Mouse (Mus musculus) heart, postnatal 0 days (tissue): ENCODE measurements around the gene 1700069L16Rik. TPM values are rescaled to one million over a fixed set of nuclear protein-coding genes. Genes with fewer than 3 reads are reported as not detected.

Experiments used
- ATAC-seq: fragments of 200-750 bp; cut with Nextera tagmentation; 2 replicates; pipeline ENCODE4 v1.8.0; 2017; ENCODE audit warnings: low read depth, moderate number of reproducible peaks, moderate library complexity; ENCODE audit not compliant: insufficient read depth
- DNase-seq: peaks from one replicate; pipeline ENCODE4 v3.0.0-alpha.2; 2016; ENCODE audit warnings: low spot score
- H3K27ac ChIP-seq: fragments of 300-500 bp; sonication (generic); 2 replicates; pipeline ENCODE4 v1.5.1; 2014; ENCODE audit warnings: low read depth, mild to moderate bottlenecking
- H3K27me3 ChIP-seq: fragments of 300-500 bp; sonication (generic); 2 replicates; pipeline ENCODE4 v1.6.1; 2014; ENCODE audit warnings: low read length, mixed read lengths; ENCODE audit not compliant: control insufficient read depth, insufficient read depth
- H3K36me3 ChIP-seq: fragments of 300-500 bp; sonication (generic); replicated peaks from 2 replicates; pipeline ENCODE4 v1.6.1; 2014; ENCODE audit warnings: low read length, mixed read lengths; ENCODE audit not compliant: control insufficient read depth, insufficient read depth
- H3K4me1 ChIP-seq: fragments of 300-500 bp; sonication (generic); 2 replicates; pipeline ENCODE4 v1.6.1; 2014; ENCODE audit warnings: antibody characterized with exemption; ENCODE audit not compliant: control insufficient read depth, insufficient read depth
- H3K4me2 ChIP-seq: fragments of 300-500 bp; sonication (generic); 2 replicates; pipeline ENCODE4 v1.6.1; 2014; ENCODE audit warnings: low read depth, mild to moderate bottlenecking, low read length, moderate library complexity
- H3K4me3 ChIP-seq: fragments of 300-500 bp; sonication (generic); 2 replicates; pipeline ENCODE4 v1.5.1; 2014; ENCODE audit warnings: low read depth, low read length
- H3K9ac ChIP-seq: fragments of 300-500 bp; sonication (generic); replicated peaks from 2 replicates; pipeline ENCODE4 v1.6.1; 2014; ENCODE audit warnings: low read depth, low read length, mixed read lengths
- H3K9me3 ChIP-seq: fragments of 300-500 bp; sonication (generic); replicated peaks from 2 replicates; pipeline ENCODE4 v1.6.1; 2016; ENCODE audit warnings: low read length; ENCODE audit not compliant: control insufficient read depth
- CTCF ChIP-seq: IDR thresholded peaks from 2 replicates; pipeline ENCODE4 v1.5.1; 2016; ENCODE audit warnings: antibody characterized with exemption, control low read depth, low read depth
- EP300 ChIP-seq: IDR thresholded peaks from 2 replicates; pipeline ENCODE4 v1.6.1; 2016; ENCODE audit warnings: antibody characterized with exemption, low read depth
- WGBS: fragments of 180-500 bp; shearing (Covaris S2); extraction: QIAGEN DNeasy Blood & Tissue Kit; methylation state at CpG from one replicate; pipeline ENCODE4 v1.1.7; 2014; 5-methylcytosine and 5-hydroxymethylcytosine counted together
- polyA plus RNA-seq: library from polyadenylated mRNA; unstranded; fragments of >200 nt; fragmentation: Nextera tagmentation; extraction: Ambion mirVana; gene quantifications from 2 replicates; pipeline ENCODE4 v1.2.1, GENCODE M21; 2015
- total RNA-seq: library from RNA; depleted of rRNA; stranded (reverse); fragments of >200 nt; gene quantifications from 2 replicates; pipeline ENCODE4 v1.2.3, GENCODE M21; 2014; ENCODE audit warnings: low replicate concordance

Gene 1700069L16Rik
- total and polyA plus RNA-seq, 2 experiments from 2014 or later = not detected

DNA sequence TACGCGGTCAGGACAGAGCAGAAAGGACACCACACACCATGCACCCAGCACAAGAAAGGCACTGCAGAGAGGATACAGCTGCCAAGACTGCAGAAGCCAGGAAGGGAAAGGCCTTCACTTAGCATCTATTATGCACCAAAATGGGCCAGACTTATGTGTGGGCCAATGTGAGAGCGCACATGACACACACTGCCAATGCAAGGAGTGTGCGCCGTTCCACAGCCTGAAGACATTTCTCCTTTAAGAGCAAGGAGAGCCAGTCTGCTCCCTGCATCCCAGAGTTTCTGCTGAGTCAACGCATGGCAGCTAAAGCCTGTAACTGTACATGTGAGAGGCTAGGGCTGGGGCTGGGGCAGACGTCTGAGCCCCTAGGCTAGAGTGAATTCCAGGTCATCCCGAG, 44.2 kb upstream of the 1700069L16Rik start:
- no peak overlapping the region for H3K4me2 ChIP-seq
- WGBS = 89% methylated on average over 8 of the region's 8 CpGs
- H3K9ac ChIP-seq = no peak overlapping the region
- no peak overlapping the region for H3K4me3 ChIP-seq
- ATAC-seq = no peak
- no peaks in the 10 kb centered on the region for H3K27me3 ChIP-seq
- no peaks in the 10 kb centered on the region for H3K9me3 ChIP-seq
- DNase-seq = no peak
- H3K4me1 ChIP-seq = peaks cover 14% of the 10 kb centered on the region
- peaks cover 29% of the 10 kb centered on the region; the same call in 1 of the 2 replicates for H3K36me3 ChIP-seq
- no peak overlapping the region for H3K27ac ChIP-seq
- no peak for TF ChIP-seq EP300
- TF ChIP-seq CTCF = no peak

DNA sequence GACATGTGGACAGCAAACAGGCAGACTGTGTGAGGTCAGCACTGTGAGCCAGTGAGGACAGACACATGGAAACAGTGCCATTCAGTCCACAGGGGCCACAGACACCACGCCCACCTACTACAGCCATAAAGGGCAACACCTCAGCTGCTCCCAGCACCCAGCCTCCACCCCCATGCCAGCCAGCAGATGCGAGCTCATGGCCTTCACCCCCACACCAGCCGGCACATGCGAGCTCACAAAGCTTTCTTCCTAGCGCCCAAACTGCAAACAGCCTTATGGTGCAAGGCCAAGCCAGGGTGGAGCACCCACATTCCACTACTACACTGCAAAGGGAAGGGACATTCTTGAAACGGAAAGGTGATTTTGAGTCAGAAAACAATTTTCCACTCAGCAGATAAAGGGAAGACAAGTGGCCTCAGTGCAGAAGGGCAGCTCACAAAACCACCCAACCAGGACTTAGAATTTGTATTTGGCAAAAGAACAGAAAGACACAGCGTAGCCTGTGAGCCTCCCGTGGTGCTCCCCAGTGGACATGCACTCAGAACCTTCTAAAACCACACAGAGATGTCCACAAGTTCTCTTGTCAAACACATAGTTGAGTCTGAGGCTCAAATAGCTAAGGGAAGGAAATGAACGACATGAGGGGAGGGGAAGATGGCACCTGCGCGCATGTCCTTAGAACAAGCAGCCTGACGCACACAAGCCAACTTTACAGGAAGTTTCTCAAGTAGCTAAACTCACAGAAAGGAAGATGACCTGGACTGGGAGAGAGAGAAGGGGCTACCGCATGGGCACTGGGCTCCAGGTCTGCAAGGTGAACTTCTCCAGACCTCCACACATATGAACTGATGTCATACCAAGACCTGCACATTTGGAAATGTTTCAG, 41.3 kb upstream of the 1700069L16Rik start:
- Histone ChIP-seq H3K36me3 (peaks cover 57% of the 10 kb centered on the region), H3K27me3 (no peaks in the 10 kb centered on the region), H3K4me3 (no peak overlapping the region), H3K9me3 (no peaks in the 10 kb centered on the region), H3K4me2 (no peak overlapping the region), H3K4me1 (peaks cover 8% of the 10 kb centered on the region), H3K27ac (0 out of 2 replicates have a peak overlapping the region, but pooled peaks have one; percentile 11), H3K9ac (no peak overlapping the region)
- WGBS = 77% methylated on average over 13 of the region's 13 CpGs
- no peak for TF ChIP-seq EP300
- TF ChIP-seq CTCF = no peak
- no peak for ATAC-seq
- no peak for DNase-seq

DNA sequence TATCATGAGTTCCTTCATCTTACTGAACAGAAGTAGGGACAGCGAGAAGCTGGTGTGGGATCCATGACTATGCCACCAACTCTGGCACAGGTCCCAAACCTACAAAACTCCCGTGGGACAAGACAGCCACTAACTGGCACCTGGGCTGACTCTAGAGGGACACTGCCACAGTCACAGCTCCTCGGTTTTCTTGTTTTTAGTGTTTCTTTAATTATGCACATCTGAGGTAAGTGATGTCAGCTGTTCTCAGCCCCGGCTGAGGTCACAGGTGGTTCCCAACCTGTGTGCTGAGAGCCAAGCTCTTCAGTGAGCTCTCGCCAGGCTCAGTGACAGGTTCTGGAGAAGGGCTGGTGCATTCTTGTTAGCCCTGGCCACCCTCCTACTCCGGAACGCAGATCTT, 39.9 kb upstream of the 1700069L16Rik start:
- H3K36me3 ChIP-seq = peaks cover 71% of the 10 kb centered on the region
- H3K9ac ChIP-seq = no peak overlapping the region
- no peaks in the 10 kb centered on the region for H3K4me1 ChIP-seq
- no peak overlapping the region for H3K4me3 ChIP-seq
- WGBS = 87% methylated on average over 7 of the region's 7 CpGs
- no peaks in the 10 kb centered on the region for H3K27me3 ChIP-seq
- TF ChIP-seq EP300 (no peak), CTCF (no peak)
- DNase-seq (no peak), ATAC-seq (no peak)
- H3K9me3 ChIP-seq = no peaks in the 10 kb centered on the region
- no peak overlapping the region for H3K4me2 ChIP-seq
- no peak overlapping the region for H3K27ac ChIP-seq

DNA sequence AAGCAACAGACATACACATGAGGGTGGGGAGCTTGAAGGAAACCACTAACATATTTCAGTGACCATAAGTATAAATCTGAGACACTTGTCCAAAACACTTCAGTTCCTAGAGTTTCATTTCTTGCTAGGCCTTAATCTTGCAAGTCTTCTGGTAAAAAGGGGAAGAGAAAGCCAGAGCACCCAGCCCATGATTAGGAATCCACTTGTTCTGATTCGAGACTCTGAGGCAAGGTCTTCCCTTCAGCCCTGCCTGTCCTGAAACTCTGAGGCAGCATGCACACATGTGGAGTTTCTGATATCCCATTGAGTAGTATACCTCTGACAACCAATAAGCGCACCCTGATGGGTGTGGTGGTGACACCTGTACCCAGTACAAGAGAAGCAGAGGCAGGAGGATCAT, 37.0 kb upstream of the 1700069L16Rik start:
- 89% methylated on average over 2 of the region's 2 CpGs for WGBS
- no peak overlapping the region for H3K27ac ChIP-seq
- peaks cover 84% of the 10 kb centered on the region for H3K36me3 ChIP-seq
- TF ChIP-seq EP300 = no peak
- no peak for TF ChIP-seq CTCF
- no peak overlapping the region for H3K4me2 ChIP-seq
- no peak overlapping the region for H3K9ac ChIP-seq
- no peaks in the 10 kb centered on the region for H3K4me1 ChIP-seq
- no peak for DNase-seq
- no peak for ATAC-seq
- no peak overlapping the region for H3K4me3 ChIP-seq
- H3K9me3 ChIP-seq = no peaks in the 10 kb centered on the region
- no peaks in the 10 kb centered on the region for H3K27me3 ChIP-seq

DNA sequence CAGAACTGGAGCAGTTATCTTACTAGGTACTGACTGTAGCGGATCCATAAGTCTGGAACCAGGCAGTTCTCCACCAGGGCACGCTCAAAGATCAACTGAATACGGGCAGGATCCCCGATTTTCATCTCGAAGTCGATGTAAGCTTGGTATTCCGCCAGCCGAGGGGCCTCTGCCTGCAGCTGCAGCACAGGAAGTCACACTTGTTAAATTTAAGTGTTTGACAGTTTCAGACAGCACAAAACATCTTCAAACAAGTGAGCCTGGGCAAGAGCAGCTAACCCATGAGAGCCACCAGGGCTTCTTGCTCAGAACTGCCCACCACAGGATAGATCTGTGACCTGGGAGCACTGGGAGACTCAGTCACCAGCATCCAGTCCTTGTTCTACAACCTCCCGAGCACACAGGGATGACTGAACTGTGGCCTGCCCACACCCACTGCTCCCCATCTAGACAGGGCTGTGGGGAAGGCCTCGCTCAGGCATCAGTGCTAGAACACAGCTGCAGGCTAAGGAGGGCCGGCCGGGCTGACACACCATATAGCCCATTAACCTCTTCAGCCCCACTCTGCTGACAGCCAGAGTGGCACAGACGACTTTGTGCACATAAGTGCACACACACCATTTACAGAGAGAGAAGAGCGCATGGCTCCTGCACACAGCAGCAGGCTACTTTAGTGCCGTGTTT, 30.9 kb upstream of the 1700069L16Rik start:
- ATAC-seq (no peak), DNase-seq (no peak)
- Histone ChIP-seq H3K4me1 (no peaks in the 10 kb centered on the region), H3K27me3 (no peaks in the 10 kb centered on the region), H3K36me3 (peaks cover 99% of the 10 kb centered on the region), H3K9ac (no peak overlapping the region), H3K9me3 (no peaks in the 10 kb centered on the region), H3K4me3 (no peak overlapping the region), H3K27ac (no peak overlapping the region), H3K4me2 (no peak overlapping the region)
- no peak for TF ChIP-seq EP300
- no peak for TF ChIP-seq CTCF
- 82% methylated on average over 15 of the region's 15 CpGs for WGBS
